Mouse (Mus musculus) liver, embryonic 14.5 days (tissue): ENCODE measurements around the gene Nktr.
A peak's percentile ranks its signal among the peaks of the same experiment; 100 is the strongest.

Experiments used
- CTCF ChIP-seq: IDR thresholded peaks from 2 replicates; pipeline ENCODE4 v1.5.1; 2016; ENCODE audit warnings: antibody characterized with exemption, low read depth, control low read depth
- EP300 ChIP-seq: IDR thresholded peaks from 2 replicates; pipeline ENCODE4 v1.6.1; 2016; ENCODE audit warnings: antibody characterized with exemption, low read depth

GRCm38 (mm10) chr9:121704646-121705625 is 14.0 kb upstream of the Nktr start, which contains the start of gene Sec22c:
- peak; percentile 74 for TF ChIP-seq CTCF
- no peak for TF ChIP-seq EP300
